Mouse (Mus musculus): ENCODE results near the gene B4gat1. TPM values are rescaled to one million over a fixed set of nuclear protein-coding genes. Genes with fewer than 3 reads are reported as not detected.
"Not testable (repeated sequence)": the region's sequence is repeated elsewhere in the genome, so short reads cannot be mapped to it uniquely, and the experiment has no call there.

B4gat1 gene
- polyA plus RNA-seq, 1 experiment from 2014 or later = 41.8 TPM

GRCm38 (mm10) chr19:5001666-5002406 lies 36.8 kb upstream of the B4gat1 start:
- Histone ChIP-seq H3K4me3 (replicated peaks; ENCODE audit: low read length) (peak overlapping the region; percentile 22), H3K9ac (ENCODE audit: low read length) (no peak overlapping the region), H3K27ac (ENCODE audit: low read length) (0 out of 2 replicates have a peak overlapping the region, but pooled peaks have one; percentile 44), H3K9me3 (replicated peaks; ENCODE audit: control insufficient read depth, low read length) (no peaks in the 10 kb centered on the region), H3K36me3 (ENCODE audit: control insufficient read depth, insufficient read depth, low read length) (no peaks in the 10 kb centered on the region), H3K4me1 (ENCODE audit: control insufficient read depth, insufficient read depth, low read length) (no peaks in the 10 kb centered on the region), H3K4me2 (ENCODE audit: low read depth, low read length) (peak overlapping the region; percentile 50), H3K27me3 (ENCODE audit: control insufficient read depth, insufficient read depth, low read length) (no peaks in the 10 kb centered on the region)
- peak; percentile 95 for ATAC-seq (ENCODE audit: insufficient read depth, low FRiP score)
- WGBS = 1% methylated on average over 39 of the region's 39 CpGs

DNA sequence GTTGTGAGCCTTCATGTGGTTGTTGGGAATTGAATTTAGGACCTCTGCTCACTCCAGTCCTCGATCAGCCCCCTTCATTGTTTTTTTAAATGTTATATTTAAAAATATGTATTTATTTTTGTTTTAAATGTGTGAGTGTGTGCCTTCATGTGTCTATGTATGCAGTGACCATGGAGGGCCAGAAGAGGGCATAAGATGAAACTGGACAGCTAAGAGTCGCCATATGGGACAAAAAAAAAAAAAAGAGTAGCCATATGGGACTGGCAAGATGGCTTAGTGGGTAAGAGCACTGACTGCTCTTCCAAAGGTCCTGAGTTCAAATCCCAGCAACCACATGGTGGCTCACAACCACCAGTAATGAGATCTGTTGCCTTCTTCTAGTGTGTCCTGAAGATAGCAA lies 35.0 kb upstream of the B4gat1 start:
- H3K4me3 ChIP-seq (replicated peaks; ENCODE audit: low read length); H3K4me1 ChIP-seq (ENCODE audit: control insufficient read depth, insufficient read depth, low read length); ATAC-seq (ENCODE audit: insufficient read depth, low FRiP score); H3K27me3 ChIP-seq (ENCODE audit: control insufficient read depth, insufficient read depth, low read length); H3K9me3 ChIP-seq (replicated peaks; ENCODE audit: control insufficient read depth, low read length); H3K4me2 ChIP-seq (ENCODE audit: low read depth, low read length); H3K9ac ChIP-seq (ENCODE audit: low read length); H3K27ac ChIP-seq (ENCODE audit: low read length); H3K36me3 ChIP-seq (ENCODE audit: control insufficient read depth, insufficient read depth, low read length): not testable (repeated sequence)
- WGBS = 55% methylated on average over 2 of the region's 2 CpGs

- H3K4me2 ChIP-seq (ENCODE audit: low read depth, low read length) = no peak overlapping the region
- no peak overlapping the region for H3K27ac ChIP-seq (ENCODE audit: low read length)
- H3K9ac ChIP-seq (ENCODE audit: low read length) = no peak overlapping the region
- no peak for ATAC-seq (ENCODE audit: insufficient read depth, low FRiP score)
- no peaks in the 10 kb centered on the region for H3K9me3 ChIP-seq (replicated peaks; ENCODE audit: control insufficient read depth, low read length)
- no peaks in the 10 kb centered on the region for H3K27me3 ChIP-seq (ENCODE audit: control insufficient read depth, insufficient read depth, low read length)
- no peak overlapping the region for H3K4me3 ChIP-seq (replicated peaks; ENCODE audit: low read length)
- no peaks in the 10 kb centered on the region for H3K4me1 ChIP-seq (ENCODE audit: control insufficient read depth, insufficient read depth, low read length)
- 56% methylated on average over 4 of the region's 4 CpGs for WGBS
- H3K36me3 ChIP-seq (ENCODE audit: control insufficient read depth, insufficient read depth, low read length) = no peaks in the 10 kb centered on the region
These were observed 33.7 kb upstream of the B4gat1 start for GRCm38 (mm10) chr19:5004925-5005324.

- no peaks in the 10 kb centered on the region for H3K9me3 ChIP-seq (replicated peaks; ENCODE audit: control insufficient read depth, low read length)
- H3K4me2 ChIP-seq (ENCODE audit: low read depth, low read length) = no peak overlapping the region
- H3K27me3 ChIP-seq (ENCODE audit: control insufficient read depth, insufficient read depth, low read length) = no peaks in the 10 kb centered on the region
- H3K36me3 ChIP-seq (ENCODE audit: control insufficient read depth, insufficient read depth, low read length) = no peaks in the 10 kb centered on the region
- no peak overlapping the region for H3K4me3 ChIP-seq (replicated peaks; ENCODE audit: low read length)
- no peak overlapping the region for H3K27ac ChIP-seq (ENCODE audit: low read length)
- 54% methylated on average over 8 of the region's 8 CpGs for WGBS
- H3K9ac ChIP-seq (ENCODE audit: low read length) = no peak overlapping the region
- H3K4me1 ChIP-seq (ENCODE audit: control insufficient read depth, insufficient read depth, low read length) = peaks cover 4% of the 10 kb centered on the region; the same call in 1 of the 2 replicates
- no peak for ATAC-seq (ENCODE audit: insufficient read depth, low FRiP score)
These were observed 25.5 kb upstream of the B4gat1 start for GRCm38 (mm10) chr19:5013138-5013537.

DNA sequence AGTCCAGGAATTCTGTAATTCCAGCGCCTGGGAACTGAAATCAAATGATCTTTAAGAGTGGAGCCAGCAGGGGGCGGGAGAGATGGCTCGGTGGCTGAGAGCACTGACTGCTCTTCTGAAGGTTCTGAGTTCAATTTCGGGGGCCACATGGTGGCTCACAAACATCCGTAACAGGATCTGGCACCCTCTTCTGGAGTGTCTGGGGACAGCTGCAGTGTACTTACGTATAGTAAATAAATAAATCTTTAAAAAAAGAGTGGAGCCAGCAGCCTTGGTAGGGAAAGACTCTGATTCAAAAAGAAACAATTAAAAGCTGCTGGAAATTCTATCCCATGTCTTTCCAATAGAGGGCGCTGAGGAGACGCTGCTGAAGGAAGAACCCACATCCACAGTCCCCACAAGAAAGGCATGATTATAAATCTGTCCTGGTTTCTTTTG lies 23.6 kb upstream of the B4gat1 start:
- Histone ChIP-seq H3K9me3 (replicated peaks; ENCODE audit: control insufficient read depth, low read length) (no peaks in the 10 kb centered on the region), H3K4me3 (replicated peaks; ENCODE audit: low read length) (no peak overlapping the region), H3K36me3 (ENCODE audit: control insufficient read depth, insufficient read depth, low read length) (no peaks in the 10 kb centered on the region), H3K4me2 (ENCODE audit: low read depth, low read length) (no peak overlapping the region), H3K9ac (ENCODE audit: low read length) (no peak overlapping the region), H3K27ac (ENCODE audit: low read length) (no peak overlapping the region), H3K4me1 (ENCODE audit: control insufficient read depth, insufficient read depth, low read length) (peaks cover 4% of the 10 kb centered on the region; the same call in 1 of the 2 replicates), H3K27me3 (ENCODE audit: control insufficient read depth, insufficient read depth, low read length) (no peaks in the 10 kb centered on the region)
- WGBS = 19% methylated on average over 8 of the region's 8 CpGs
- ATAC-seq (ENCODE audit: insufficient read depth, low FRiP score) = no peak

- H3K27me3 ChIP-seq (ENCODE audit: control insufficient read depth, insufficient read depth, low read length) = no peaks in the 10 kb centered on the region
- 0 out of 2 replicates have a peak, but pooled peaks have one; percentile 58 for ATAC-seq (ENCODE audit: insufficient read depth, low FRiP score)
- peaks cover 4% of the 10 kb centered on the region; the same call in 1 of the 2 replicates for H3K4me1 ChIP-seq (ENCODE audit: control insufficient read depth, insufficient read depth, low read length)
- 25% methylated on average over 10 of the region's 10 CpGs for WGBS
- no peak overlapping the region for H3K9ac ChIP-seq (ENCODE audit: low read length)
- H3K9me3 ChIP-seq (replicated peaks; ENCODE audit: control insufficient read depth, low read length) = no peaks in the 10 kb centered on the region
- H3K4me3 ChIP-seq (replicated peaks; ENCODE audit: low read length) = no peak overlapping the region
- peak overlapping the region; percentile 22; the same call in 1 of the 2 replicates for H3K4me2 ChIP-seq (ENCODE audit: low read depth, low read length)
- peak overlapping the region; percentile 21 for H3K27ac ChIP-seq (ENCODE audit: low read length)
- H3K36me3 ChIP-seq (ENCODE audit: control insufficient read depth, insufficient read depth, low read length) = no peaks in the 10 kb centered on the region
These were observed 22.3 kb upstream of the B4gat1 start for GRCm38 (mm10) chr19:5016221-5016742.

DNA sequence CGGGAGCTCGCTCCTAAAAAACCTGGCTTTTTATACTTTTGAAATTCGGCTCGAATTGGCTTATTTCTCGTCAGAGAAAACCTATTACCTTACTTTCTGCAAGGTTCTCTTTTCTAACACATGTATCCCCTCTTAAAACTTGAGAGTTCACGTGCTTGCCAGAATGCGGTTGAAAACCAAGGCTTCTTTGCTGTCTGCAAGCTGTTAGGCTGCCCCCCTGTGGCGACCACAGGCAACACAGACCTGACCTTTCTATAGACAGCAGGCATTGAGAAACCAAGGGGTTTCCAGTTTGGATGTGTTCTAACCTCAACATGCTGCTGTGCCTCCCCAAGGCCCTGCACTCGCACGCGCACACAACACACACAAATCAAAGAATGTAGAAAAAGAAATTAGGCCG lies 21.8 kb upstream of the B4gat1 start:
- H3K4me2 ChIP-seq (ENCODE audit: low read depth, low read length) = peak overlapping the region; percentile 22; the same call in 1 of the 2 replicates
- WGBS = 23% methylated on average over 12 of the region's 12 CpGs
- H3K27me3 ChIP-seq (ENCODE audit: control insufficient read depth, insufficient read depth, low read length) = no peaks in the 10 kb centered on the region
- no peak overlapping the region for H3K9ac ChIP-seq (ENCODE audit: low read length)
- ATAC-seq (ENCODE audit: insufficient read depth, low FRiP score) = no peak
- no peak overlapping the region for H3K4me3 ChIP-seq (replicated peaks; ENCODE audit: low read length)
- H3K4me1 ChIP-seq (ENCODE audit: control insufficient read depth, insufficient read depth, low read length) = peaks cover 4% of the 10 kb centered on the region; the same call in 1 of the 2 replicates
- H3K27ac ChIP-seq (ENCODE audit: low read length) = peak overlapping the region; percentile 21
- no peaks in the 10 kb centered on the region for H3K9me3 ChIP-seq (replicated peaks; ENCODE audit: control insufficient read depth, low read length)
- H3K36me3 ChIP-seq (ENCODE audit: control insufficient read depth, insufficient read depth, low read length) = no peaks in the 10 kb centered on the region

GRCm38 (mm10) chr19:5017611-5018010 lies 21.0 kb upstream of the B4gat1 start:
- peaks cover 4% of the 10 kb centered on the region; the same call in 1 of the 2 replicates for H3K4me1 ChIP-seq (ENCODE audit: control insufficient read depth, insufficient read depth, low read length)
- 72% methylated on average over 4 of the region's 4 CpGs for WGBS
- peak overlapping the region; percentile 15; the same call in 1 of the 2 replicates for H3K27ac ChIP-seq (ENCODE audit: low read length)

DNA sequence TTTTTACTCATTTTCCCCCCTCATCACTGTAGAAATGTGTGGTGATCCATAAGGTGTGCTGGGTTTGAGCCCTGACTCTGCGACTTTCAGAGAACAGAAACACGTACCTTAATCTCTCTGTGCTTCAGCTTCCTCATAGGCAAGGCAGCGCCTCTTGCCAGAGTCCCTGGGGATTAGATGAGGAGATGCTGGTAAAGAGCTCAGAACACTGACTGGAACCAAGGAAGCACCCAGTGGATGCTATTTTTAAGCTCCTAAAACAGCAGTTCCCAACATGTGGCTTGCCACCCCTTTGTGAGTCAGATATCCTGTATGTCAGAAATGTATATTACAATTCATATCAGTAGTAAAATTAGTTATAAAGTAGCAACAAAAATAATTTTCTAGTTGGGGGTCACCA lies 20.4 kb upstream of the B4gat1 start:
- ATAC-seq (ENCODE audit: insufficient read depth, low FRiP score) = no peak
- no peak overlapping the region for H3K9ac ChIP-seq (ENCODE audit: low read length)
- no peaks in the 10 kb centered on the region for H3K27me3 ChIP-seq (ENCODE audit: control insufficient read depth, insufficient read depth, low read length)
- no peaks in the 10 kb centered on the region for H3K36me3 ChIP-seq (ENCODE audit: control insufficient read depth, insufficient read depth, low read length)
- peak overlapping the region; percentile 15; the same call in 1 of the 2 replicates for H3K27ac ChIP-seq (ENCODE audit: low read length)
- no peaks in the 10 kb centered on the region for H3K9me3 ChIP-seq (replicated peaks; ENCODE audit: control insufficient read depth, low read length)
- peaks cover 4% of the 10 kb centered on the region; the same call in 1 of the 2 replicates for H3K4me1 ChIP-seq (ENCODE audit: control insufficient read depth, insufficient read depth, low read length)
- 73% methylated on average over 3 of the region's 3 CpGs for WGBS
- H3K4me3 ChIP-seq (replicated peaks; ENCODE audit: low read length) = no peak overlapping the region
- no peak overlapping the region for H3K4me2 ChIP-seq (ENCODE audit: low read depth, low read length)

More at GRCm38 (mm10) chr19:5017611-5018010, 21.0 kb upstream of the B4gat1 start:
- H3K4me3 ChIP-seq (replicated peaks; ENCODE audit: low read length) = no peak overlapping the region
- no peaks in the 10 kb centered on the region for H3K36me3 ChIP-seq (ENCODE audit: control insufficient read depth, insufficient read depth, low read length)
- no peak overlapping the region for H3K4me2 ChIP-seq (ENCODE audit: low read depth, low read length)
- no peaks in the 10 kb centered on the region for H3K27me3 ChIP-seq (ENCODE audit: control insufficient read depth, insufficient read depth, low read length)
- no peak overlapping the region for H3K9ac ChIP-seq (ENCODE audit: low read length)
- H3K9me3 ChIP-seq (replicated peaks; ENCODE audit: control insufficient read depth, low read length) = no peaks in the 10 kb centered on the region
- ATAC-seq (ENCODE audit: insufficient read depth, low FRiP score) = no peak
